Mouse (Mus musculus): Measurements from ENCODE around the gene Hmg20a. TPM values are rescaled to one million over a fixed set of nuclear protein-coding genes. Genes with fewer than 3 reads are reported as not detected.

Gene Hmg20a
- polyA plus RNA-seq, 1 experiment from 2014 or later = 56.9 TPM

DNA sequence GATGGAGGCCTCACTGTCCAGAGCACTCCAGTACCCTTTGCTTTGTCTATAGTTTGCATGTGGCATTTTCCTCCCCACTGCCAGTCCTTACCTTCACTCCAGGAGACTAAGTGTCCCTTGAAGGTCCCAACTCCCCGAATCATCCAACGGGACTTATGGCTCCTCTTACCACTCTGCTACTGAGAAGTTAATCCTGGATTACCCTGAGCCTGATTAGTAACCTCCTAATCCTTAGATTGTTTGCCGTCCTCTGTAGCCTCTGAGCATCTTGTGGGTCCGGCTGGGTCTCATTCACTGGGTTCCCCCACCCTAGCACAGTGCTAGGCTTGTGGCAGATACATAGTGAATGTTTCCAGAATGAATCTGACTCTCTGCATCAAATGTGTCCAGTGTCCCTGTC, 109.5 kb downstream of the Hmg20a start:
- Histone ChIP-seq H3K27me3 (ENCODE audit: insufficient read depth, poor library complexity, severe bottlenecking) (no peaks in the 10 kb centered on the region), H3K4me3 (no peak overlapping the region), H3K27ac (no peak overlapping the region), H3K9me3 (no peaks in the 10 kb centered on the region), H3K36me3 (no peaks in the 10 kb centered on the region), H3K4me1 (no peaks in the 10 kb centered on the region)
- 67% methylated on average over 4 of the region's 4 CpGs for WGBS
- DNase-seq (ENCODE audit: low spot score) = no peak

GRCm38 (mm10) chr9:56531991-56532390, 113.6 kb downstream of the Hmg20a start:
- H3K27ac ChIP-seq = 0 out of 2 replicates have a peak overlapping the region, but pooled peaks have one; percentile 31
- H3K27me3 ChIP-seq (ENCODE audit: insufficient read depth, poor library complexity, severe bottlenecking) = no peaks in the 10 kb centered on the region
- H3K4me3 ChIP-seq = no peak overlapping the region
- H3K4me1 ChIP-seq = peaks cover 23% of the 10 kb centered on the region
- no peaks in the 10 kb centered on the region for H3K36me3 ChIP-seq
- H3K9me3 ChIP-seq = no peaks in the 10 kb centered on the region
- no peak for DNase-seq (ENCODE audit: low spot score)

GRCm38 (mm10) chr9:56533916-56534315, 115.5 kb downstream of the Hmg20a start:
- H3K36me3 ChIP-seq = no peaks in the 10 kb centered on the region
- DNase-seq (ENCODE audit: low spot score) = no peak
- H3K4me1 ChIP-seq = peaks cover 23% of the 10 kb centered on the region
- H3K27ac ChIP-seq = peak overlapping the region; percentile 67
- no peaks in the 10 kb centered on the region for H3K9me3 ChIP-seq
- WGBS = 76% methylated on average over 9 of the region's 9 CpGs
- 0 out of 2 replicates have a peak, but pooled peaks cover 4% of the 10 kb centered on the region for H3K27me3 ChIP-seq (ENCODE audit: insufficient read depth, poor library complexity, severe bottlenecking)
- H3K4me3 ChIP-seq = no peak overlapping the region

- Histone ChIP-seq H3K27ac (peak overlapping the region; percentile 82), H3K4me1 (peaks cover 23% of the 10 kb centered on the region), H3K36me3 (no peaks in the 10 kb centered on the region), H3K27me3 (ENCODE audit: insufficient read depth, poor library complexity, severe bottlenecking) (peaks cover 4% of the 10 kb centered on the region), H3K9me3 (no peaks in the 10 kb centered on the region), H3K4me3 (no peak overlapping the region)
- no peak for DNase-seq (ENCODE audit: low spot score)
- WGBS = 54% methylated on average over 7 of the region's 7 CpGs
Observed at GRCm38 (mm10) chr9:56534727-56535126, 116.3 kb downstream of the Hmg20a start.

DNA sequence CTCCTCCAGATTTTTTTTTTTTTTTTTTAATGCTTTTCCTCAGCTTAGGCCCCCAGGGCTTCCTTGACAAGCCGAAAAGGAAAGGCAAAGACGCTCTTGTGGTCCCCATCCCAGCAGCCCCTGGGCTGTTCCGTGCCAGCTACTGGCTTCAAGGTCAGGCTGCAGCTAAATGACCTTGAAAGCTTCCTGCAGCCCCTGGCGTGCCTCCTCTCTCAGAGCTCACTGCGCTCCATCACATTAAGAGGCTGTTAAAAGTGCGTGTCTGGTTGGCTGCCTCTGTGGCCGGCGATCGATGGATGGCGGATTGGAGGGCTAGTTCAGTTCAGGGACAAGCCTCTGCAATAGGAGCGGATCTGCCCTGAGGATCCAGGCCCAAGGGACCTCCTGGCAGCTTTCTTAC, 117.0 kb downstream of the Hmg20a start:
- Histone ChIP-seq H3K4me3 (peak overlapping the region; percentile 22; the same call in 1 of the 2 replicates), H3K36me3 (no peaks in the 10 kb centered on the region), H3K27ac (peak overlapping the region; percentile 82), H3K9me3 (no peaks in the 10 kb centered on the region), H3K27me3 (ENCODE audit: insufficient read depth, poor library complexity, severe bottlenecking) (peaks cover 4% of the 10 kb centered on the region), H3K4me1 (peaks cover 23% of the 10 kb centered on the region)
- peak; percentile 81 for DNase-seq (ENCODE audit: low spot score)
- WGBS = 27% methylated on average over 11 of the region's 11 CpGs

- Histone ChIP-seq H3K27me3 (ENCODE audit: insufficient read depth, poor library complexity, severe bottlenecking) (peaks cover 4% of the 10 kb centered on the region), H3K9me3 (no peaks in the 10 kb centered on the region), H3K4me3 (no peak overlapping the region), H3K27ac (no peak overlapping the region), H3K36me3 (no peaks in the 10 kb centered on the region), H3K4me1 (peaks cover 17% of the 10 kb centered on the region)
- DNase-seq (ENCODE audit: low spot score) = no peak
- 65% methylated on average over 12 of the region's 12 CpGs for WGBS
Observed at GRCm38 (mm10) chr9:56540051-56540450, 121.6 kb downstream of the Hmg20a start.

DNA sequence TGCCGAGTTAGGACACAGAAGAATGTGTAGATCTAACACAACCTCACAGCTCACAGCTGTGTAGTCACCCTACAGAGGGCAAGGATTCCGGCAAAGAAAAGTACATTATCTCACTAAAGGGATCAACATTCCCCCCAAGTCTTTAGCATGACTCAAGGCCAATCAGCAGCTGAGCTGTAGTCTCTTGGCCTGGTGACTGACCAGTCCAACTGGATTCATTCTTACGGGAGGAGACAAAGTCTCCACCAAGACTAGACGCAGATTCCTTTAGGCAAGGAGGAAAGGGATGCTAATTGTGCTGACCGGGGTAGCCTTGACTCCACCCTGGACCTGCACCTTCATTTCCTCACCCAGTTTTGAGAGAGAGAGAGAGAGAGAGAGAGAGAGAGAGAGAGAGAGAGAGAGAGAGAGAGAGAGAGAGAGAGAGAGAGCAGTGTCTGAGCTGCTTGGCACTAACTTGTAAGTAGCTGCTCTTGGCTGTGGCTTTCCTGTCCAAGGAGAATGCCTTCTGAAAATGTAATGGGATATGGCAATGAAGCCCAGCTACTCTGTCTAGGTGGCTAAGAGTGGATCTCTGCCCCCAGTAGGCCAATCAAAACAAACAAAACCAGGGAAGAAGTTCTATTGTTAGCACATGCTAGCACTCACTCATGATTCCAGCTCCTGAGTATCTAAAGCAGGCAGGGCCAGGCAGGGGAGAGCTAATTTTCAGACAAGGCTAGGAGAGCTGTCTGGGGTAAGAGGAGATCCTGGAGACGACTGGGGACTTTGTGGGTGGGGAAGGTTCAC, 126.5 kb downstream of the Hmg20a start:
- no peak for DNase-seq (ENCODE audit: low spot score)
- no peaks in the 10 kb centered on the region for H3K9me3 ChIP-seq
- H3K4me3 ChIP-seq = no peak overlapping the region
- peak overlapping the region; percentile 62 for H3K27ac ChIP-seq
- H3K36me3 ChIP-seq = no peaks in the 10 kb centered on the region
- WGBS = 54% methylated on average over 6 of the region's 6 CpGs
- 0 out of 2 replicates have a peak, but pooled peaks cover 5% of the 10 kb centered on the region for H3K27me3 ChIP-seq (ENCODE audit: insufficient read depth, poor library complexity, severe bottlenecking)
- peaks cover 31% of the 10 kb centered on the region for H3K4me1 ChIP-seq

Other genes with a start within 250 kb of the Hmg20a start
- gene Peak1, start 542 bp upstream of the Hmg20a start, polyA plus RNA-seq (2016; fragmentation: Nextera tagmentation; extraction: Ambion mirVana) = 10.0 and 10.3 TPM in 2 replicates

Measured in heart, embryonic 10.5 days (tissue).